ENCODE assay signal across 14 mouse cellular contexts in genomic region chr13:116305721-116306120, GRCm38 (mm10). TPM values are rescaled to one million over a fixed set of nuclear protein-coding genes. Genes with fewer than 3 reads are reported as not detected.
DNase-seq lines count a peak whose midpoint lies in the region; ATAC-seq lines count a peak whose summit lies in the region.
"Had no signal": no experiment of that assay in that cellular context is flagged by ENCODE, and none has a peak within 500 bp of the region (broad histone marks: within the 10 kb centered on the region; RNA-seq: fewer than 3 reads in every experiment).

No protein-coding gene starts in this region.

- peak overlapping the region; percentile 28; the same call in 1 of the 2 replicates for H3K4me2 ChIP-seq in intestine, embryonic 14.5 days (ENCODE audit: low read length)
- no peak overlapping the region for H3K4me2 ChIP-seq in intestine, embryonic 16.5 days (ENCODE audit: low read depth, low read length)
- H3K4me2 ChIP-seq in forebrain, embryonic 13.5 days: peak overlapping the region; percentile 50
- peak overlapping the region; percentile 28 for H3K4me2 ChIP-seq in midbrain, embryonic 13.5 days (replicated peaks)
- peak overlapping the region; percentile 46 for H3K4me2 ChIP-seq in stomach, embryonic 15.5 days

- 0 out of 2 replicates have a peak, but pooled peaks cover 2% of the 10 kb centered on the region for H3K4me1 ChIP-seq in intestine, embryonic 14.5 days (replicated peaks; ENCODE audit: control insufficient read depth, insufficient read depth, low read length)
- no peaks in the 10 kb centered on the region for H3K4me1 ChIP-seq in intestine, embryonic 16.5 days (ENCODE audit: control insufficient read depth, insufficient read depth, low read length)
- H3K4me1 ChIP-seq in forebrain, embryonic 13.5 days: peaks cover 28% of the 10 kb centered on the region
- peaks cover 13% of the 10 kb centered on the region for H3K4me1 ChIP-seq in midbrain, embryonic 13.5 days (replicated peaks)
- H3K4me1 ChIP-seq in stomach, embryonic 15.5 days: no peaks in the 10 kb centered on the region; the same call in none of the 2 replicates

- no peak for ATAC-seq in intestine, embryonic 14.5 days (replicated peaks; ENCODE audit: low FRiP score, low TSS enrichment, low read depth)
- no peak for ATAC-seq in intestine, embryonic 16.5 days
- ATAC-seq in forebrain, embryonic 13.5 days: no peak
- no peak for ATAC-seq in midbrain, embryonic 13.5 days
- ATAC-seq in stomach, embryonic 15.5 days (ENCODE audit: insufficient read depth, low FRiP score, low read depth): no peak
- ATAC-seq: lung, postnatal 0 days; Patski had no signal

- H3K27me3 ChIP-seq in intestine, embryonic 14.5 days (replicated peaks; ENCODE audit: control insufficient read depth, insufficient read depth, low read length): peaks cover 95% of the 10 kb centered on the region
- H3K27me3 ChIP-seq in intestine, embryonic 16.5 days (replicated peaks; ENCODE audit: control insufficient read depth, insufficient read depth, low read length): peaks cover 75% of the 10 kb centered on the region
- H3K27me3 ChIP-seq in forebrain, embryonic 13.5 days: peaks cover 92% of the 10 kb centered on the region
- peaks cover 86% of the 10 kb centered on the region for H3K27me3 ChIP-seq in midbrain, embryonic 13.5 days
- H3K27me3 ChIP-seq in stomach, embryonic 15.5 days (replicated peaks): peaks cover 44% of the 10 kb centered on the region

- no peaks in the 10 kb centered on the region for H3K36me3 ChIP-seq in intestine, embryonic 14.5 days (ENCODE audit: control insufficient read depth, insufficient read depth, low read length)
- H3K36me3 ChIP-seq in intestine, embryonic 16.5 days (ENCODE audit: control insufficient read depth, insufficient read depth, low read length): no peaks in the 10 kb centered on the region
- no peaks in the 10 kb centered on the region for H3K36me3 ChIP-seq in forebrain, embryonic 13.5 days (ENCODE audit: poor library complexity, severe bottlenecking)
- no peaks in the 10 kb centered on the region for H3K36me3 ChIP-seq in midbrain, embryonic 13.5 days
- H3K36me3 ChIP-seq in stomach, embryonic 15.5 days: no peaks in the 10 kb centered on the region

- no peak for DNase-seq in intestine, embryonic 14.5 days (ENCODE audit: low spot score)
- DNase-seq in urinary bladder, adult 2 months (ENCODE audit: low spot score): no peak
- no peak for DNase-seq in ovary, postnatal 10 days (ENCODE audit: low spot score)
- DNase-seq: cerebellum, adult 9-11 months; gastrocnemius, postnatal 14 days; heart, postnatal 14 days had no signal

- H3K27ac ChIP-seq in intestine, embryonic 14.5 days (ENCODE audit: low read depth): no peak overlapping the region
- no peak overlapping the region for H3K27ac ChIP-seq in intestine, embryonic 16.5 days (ENCODE audit: low read length)
- H3K27ac ChIP-seq in forebrain, embryonic 13.5 days: peak overlapping the region; percentile 2; the same call in 1 of the 2 replicates
- H3K27ac ChIP-seq in midbrain, embryonic 13.5 days: peak overlapping the region; percentile 2; the same call in 1 of the 2 replicates
- H3K27ac ChIP-seq in stomach, embryonic 15.5 days: no peak overlapping the region
- H3K27ac ChIP-seq: layer of hippocampus, adult 2 months had no signal

- no peak overlapping the region for H3K9ac ChIP-seq in intestine, embryonic 14.5 days (ENCODE audit: low read length)
- no peak overlapping the region for H3K9ac ChIP-seq in intestine, embryonic 16.5 days (ENCODE audit: low read depth, low read length)
- peak overlapping the region; percentile 60 for H3K9ac ChIP-seq in forebrain, embryonic 13.5 days
- no peak overlapping the region for H3K9ac ChIP-seq in midbrain, embryonic 13.5 days (replicated peaks)
- no peak overlapping the region for H3K9ac ChIP-seq in stomach, embryonic 15.5 days

- WGBS in intestine, embryonic 14.5 days: 40% methylated on average over 2 of the region's 2 CpGs
- 27% methylated on average over 2 of the region's 2 CpGs for WGBS in intestine, embryonic 16.5 days
- 5% methylated on average over 2 of the region's 2 CpGs for WGBS in forebrain, embryonic 13.5 days
- 4% methylated on average over 2 of the region's 2 CpGs for WGBS in midbrain, embryonic 13.5 days
- WGBS in stomach, embryonic 15.5 days: 42% methylated on average over 2 of the region's 2 CpGs

- 0 out of 2 replicates have a peak overlapping the region, but pooled peaks have one; percentile 15 for H3K4me3 ChIP-seq in intestine, embryonic 14.5 days (ENCODE audit: low read depth, low read length)
- H3K4me3 ChIP-seq in intestine, embryonic 16.5 days (ENCODE audit: low read length): no peak overlapping the region
- H3K4me3 ChIP-seq in forebrain, embryonic 13.5 days: peak overlapping the region; percentile 28
- H3K4me3 ChIP-seq in midbrain, embryonic 13.5 days (replicated peaks): peak overlapping the region; percentile 27
- H3K4me3 ChIP-seq in stomach, embryonic 15.5 days (replicated peaks): peak overlapping the region; percentile 29
- H3K4me3 ChIP-seq: erythroblast, embryonic 14.5 days; layer of hippocampus, adult 2 months had no signal

- H3K9me3 ChIP-seq in intestine, embryonic 14.5 days (ENCODE audit: control insufficient read depth, low read length): no peaks in the 10 kb centered on the region
- no peaks in the 10 kb centered on the region for H3K9me3 ChIP-seq in intestine, embryonic 16.5 days (ENCODE audit: control insufficient read depth, low read length)
- H3K9me3 ChIP-seq in forebrain, embryonic 13.5 days (replicated peaks): no peaks in the 10 kb centered on the region
- H3K9me3 ChIP-seq in midbrain, embryonic 13.5 days: no peaks in the 10 kb centered on the region
- no peaks in the 10 kb centered on the region for H3K9me3 ChIP-seq in stomach, embryonic 15.5 days

RNA-seq across cellular contexts. Expression of gene Isl1, which starts 3.8 kb away (rescaled TPM):
- 2.7 and 4.6 TPM in 2 replicates for polyA plus RNA-seq in intestine, embryonic 14.5 days (2014; fragmentation: Nextera tagmentation; extraction: Ambion mirVana)
- polyA plus RNA-seq in intestine, embryonic 16.5 days (2015; fragmentation: Nextera tagmentation; extraction: Ambion mirVana): 4.9 and 6.7 TPM in 2 replicates
- polyA plus RNA-seq in forebrain, embryonic 13.5 days (2015; fragmentation: Nextera tagmentation; extraction: Ambion mirVana): 79.0 and 93.1 TPM in 2 replicates
- 52.9 and 54.3 TPM in 2 replicates for polyA plus RNA-seq in midbrain, embryonic 13.5 days (2015; fragmentation: Nextera tagmentation; extraction: Ambion mirVana)
- 29.7 and 42.1 TPM in 2 replicates for polyA plus RNA-seq in stomach, embryonic 15.5 days (2015; fragmentation: Nextera tagmentation; extraction: Ambion mirVana)
- polyA plus RNA-seq in urinary bladder, adult 2 months (2012; rRNA removed): 7.4 and 7.7 TPM in 2 replicates
- polyA plus RNA-seq: erythroblast, embryonic 14.5 days; Patski had no signal

Comparison
In these comparisons a context has a peak if more than half of its experiments do, and no peak if none do; other contexts are left out.
1. H3K27ac ChIP-seq: peak in forebrain, embryonic 13.5 days (single experiment) and midbrain, embryonic 13.5 days (single experiment); none in intestine, embryonic 14.5 days (single experiment), intestine, embryonic 16.5 days (single experiment) and stomach, embryonic 15.5 days (single experiment).